Mouse (Mus musculus) liver, embryonic 14.5 days (tissue): ENCODE results near the gene 5730596B20Rik.

Experiments used
- CTCF ChIP-seq: IDR thresholded peaks from 2 replicates; pipeline ENCODE4 v1.5.1; 2016; ENCODE audit warnings: antibody characterized with exemption, low read depth, control low read depth
- EP300 ChIP-seq: IDR thresholded peaks from 2 replicates; pipeline ENCODE4 v1.6.1; 2016; ENCODE audit warnings: antibody characterized with exemption, low read depth

DNA sequence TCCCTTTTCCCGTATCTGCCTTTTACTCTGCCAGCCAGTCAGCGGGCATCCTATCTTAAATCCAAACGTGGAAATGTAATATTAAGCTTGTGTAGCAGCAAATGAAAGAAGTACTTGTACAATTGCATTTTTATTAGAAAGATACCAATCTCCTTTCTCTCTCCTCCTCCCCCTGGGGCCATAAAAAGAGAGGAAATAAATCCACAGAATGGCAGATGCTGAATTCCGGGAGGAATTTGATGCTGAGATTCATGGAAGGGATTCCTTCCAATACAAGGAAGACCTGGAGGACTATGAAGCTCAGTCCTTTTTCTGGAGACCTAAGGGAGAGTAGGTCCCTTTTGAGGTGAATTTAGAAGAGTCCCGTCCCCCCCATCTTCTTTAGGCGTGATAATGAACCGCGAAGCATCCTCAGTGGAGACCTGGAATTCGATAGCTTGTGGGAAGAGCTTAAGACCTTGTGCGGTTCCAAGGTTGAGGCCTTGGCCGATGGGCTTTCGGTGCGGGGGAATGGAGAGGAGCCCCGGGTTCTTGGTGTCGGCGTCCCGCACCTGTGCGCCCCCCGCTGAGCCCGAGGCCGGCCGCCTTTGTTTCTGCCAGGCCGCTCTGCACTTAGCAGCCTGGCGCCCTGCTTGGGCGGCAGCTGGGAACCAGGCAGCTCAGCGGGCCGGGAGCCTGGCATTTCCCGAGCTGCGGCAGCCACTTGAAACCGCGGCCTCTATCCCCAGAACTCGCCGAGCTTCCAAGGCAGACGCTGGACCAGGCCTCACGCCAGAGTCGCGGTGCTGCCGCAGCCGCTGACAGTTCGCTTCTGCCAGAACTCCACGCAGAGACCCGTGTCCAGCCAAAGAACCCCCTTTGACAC is 8.9 kb upstream of the 5730596B20Rik start:
- TF ChIP-seq CTCF (no peak), EP300 (no peak)
